Mouse (Mus musculus): Measurements from ENCODE around the gene Ank3.

Ank3 gene

GRCm38 (mm10) chr10:69632885-69633284, 234.3 kb downstream of the Ank3 start:
- no peak for DNase-seq

GRCm38 (mm10) chr10:69634891-69635290, 236.3 kb downstream of the Ank3 start:
- no peak for DNase-seq

GRCm38 (mm10) chr10:69635910-69636656, 237.5 kb downstream of the Ank3 start:
- no peak for DNase-seq

- no peak for DNase-seq
Observed at GRCm38 (mm10) chr10:69639138-69639537, 240.6 kb downstream of the Ank3 start.

GRCm38 (mm10) chr10:69640617-69641016, 242.0 kb downstream of the Ank3 start:
- DNase-seq = no peak

GRCm38 (mm10) chr10:69643481-69643880, 244.9 kb downstream of the Ank3 start:
- DNase-seq = no peak

GRCm38 (mm10) chr10:69643986-69644385, 245.4 kb downstream of the Ank3 start:
- DNase-seq = no peak

- DNase-seq = no peak
Observed at GRCm38 (mm10) chr10:69645311-69645802, 246.8 kb downstream of the Ank3 start.

- no peak for DNase-seq
Observed at GRCm38 (mm10) chr10:69645929-69646328, 247.4 kb downstream of the Ank3 start.

- no peak for DNase-seq
Observed at GRCm38 (mm10) chr10:69650074-69650473, 251.5 kb downstream of the Ank3 start.

GRCm38 (mm10) chr10:69652660-69653059, 254.1 kb downstream of the Ank3 start:
- DNase-seq = peak; percentile 40

- DNase-seq = no peak
Observed at GRCm38 (mm10) chr10:69653121-69653677, 254.6 kb downstream of the Ank3 start.

GRCm38 (mm10) chr10:69654176-69654575, 255.6 kb downstream of the Ank3 start:
- no peak for DNase-seq

GRCm38 (mm10) chr10:69654866-69655633, 256.5 kb downstream of the Ank3 start:
- no peak for DNase-seq

GRCm38 (mm10) chr10:69656321-69656720, 257.7 kb downstream of the Ank3 start:
- DNase-seq = peak; percentile 42

- DNase-seq = no peak
Observed at GRCm38 (mm10) chr10:69659818-69660217, 261.2 kb downstream of the Ank3 start.

GRCm38 (mm10) chr10:69662338-69662737, 263.8 kb downstream of the Ank3 start:
- peak; percentile 81 for DNase-seq

GRCm38 (mm10) chr10:69667482-69667881, 268.9 kb downstream of the Ank3 start:
- no peak for DNase-seq

- no peak for DNase-seq
Observed at GRCm38 (mm10) chr10:69670496-69670895, 271.9 kb downstream of the Ank3 start.

GRCm38 (mm10) chr10:69670959-69671358, 272.4 kb downstream of the Ank3 start:
- no peak for DNase-seq

GRCm38 (mm10) chr10:69671505-69671904, 272.9 kb downstream of the Ank3 start:
- DNase-seq = no peak

GRCm38 (mm10) chr10:69672545-69672944, 274.0 kb downstream of the Ank3 start:
- no peak for DNase-seq

GRCm38 (mm10) chr10:69678230-69678629, 279.7 kb downstream of the Ank3 start:
- no peak for DNase-seq

GRCm38 (mm10) chr10:69686336-69686735, 287.8 kb downstream of the Ank3 start:
- no peak for DNase-seq
